ENCODE assay signal across 28 mouse cellular contexts in genomic region chr1:169721836-169722235, GRCm38 (mm10). TPM values are rescaled to one million over a fixed set of nuclear protein-coding genes. Genes with fewer than 3 reads are reported as not detected.
"Had no signal": no experiment of that assay in that cellular context is flagged by ENCODE, and none has a peak within 500 bp of the region (broad histone marks: within the 10 kb centered on the region; RNA-seq: fewer than 3 reads in every experiment).

No protein-coding gene starts in this region.

- H3K4me3 ChIP-seq: embryonic facial prominence, embryonic 10.5 days; embryonic facial prominence, embryonic 12.5 days; embryonic facial prominence, embryonic 13.5 days; embryonic facial prominence, embryonic 15.5 days; erythroblast, embryonic 14.5 days; forebrain, embryonic 10.5 days; forebrain, embryonic 12.5 days; forebrain, embryonic 13.5 days; forebrain, embryonic 15.5 days; gastrocnemius, adult 2 months; heart, adult 2 months; heart, embryonic 10.5 days had no signal

- ATAC-seq: forebrain, embryonic 13.5 days; forebrain, embryonic 14.5 days; forebrain, embryonic 15.5 days; forebrain, postnatal 0 days had no signal

- H3K36me3 ChIP-seq: embryonic facial prominence, embryonic 10.5 days; embryonic facial prominence, embryonic 12.5 days; embryonic facial prominence, embryonic 13.5 days; embryonic facial prominence, embryonic 15.5 days; forebrain, embryonic 10.5 days; forebrain, embryonic 12.5 days; forebrain, embryonic 15.5 days; heart, embryonic 10.5 days had no signal

- H3K4me1 ChIP-seq: embryonic facial prominence, embryonic 10.5 days; embryonic facial prominence, embryonic 12.5 days; embryonic facial prominence, embryonic 13.5 days; embryonic facial prominence, embryonic 15.5 days; forebrain, embryonic 10.5 days; forebrain, embryonic 12.5 days; forebrain, embryonic 13.5 days; forebrain, embryonic 15.5 days; heart, embryonic 10.5 days had no signal

- H3K9me3 ChIP-seq: embryonic facial prominence, embryonic 10.5 days; embryonic facial prominence, embryonic 12.5 days; embryonic facial prominence, embryonic 13.5 days; embryonic facial prominence, embryonic 15.5 days; forebrain, embryonic 10.5 days; forebrain, embryonic 12.5 days; forebrain, embryonic 13.5 days; forebrain, embryonic 15.5 days; heart, embryonic 10.5 days had no signal

- H3K4me2 ChIP-seq: embryonic facial prominence, embryonic 12.5 days; embryonic facial prominence, embryonic 13.5 days; embryonic facial prominence, embryonic 15.5 days; forebrain, embryonic 12.5 days; forebrain, embryonic 13.5 days; forebrain, embryonic 15.5 days had no signal

- H3K9ac ChIP-seq: embryonic facial prominence, embryonic 12.5 days; embryonic facial prominence, embryonic 13.5 days; embryonic facial prominence, embryonic 15.5 days; forebrain, embryonic 12.5 days; forebrain, embryonic 13.5 days; forebrain, embryonic 15.5 days; forebrain, postnatal 0 days had no signal

- H3K27me3 ChIP-seq: embryonic facial prominence, embryonic 12.5 days; embryonic facial prominence, embryonic 13.5 days; embryonic facial prominence, embryonic 15.5 days; forebrain, embryonic 12.5 days; forebrain, embryonic 13.5 days; forebrain, embryonic 15.5 days had no signal

- DNase-seq: cerebellum, adult 9-10 months; cerebellum, adult 9-11 months; cerebellum, postnatal 10 days; cerebellum, postnatal 14 days; cerebellum, postnatal 25 days; cerebellum, postnatal 36 days; embryo, embryonic 11 days; forebrain, postnatal 0 days; gastrocnemius, adult 2 months; gastrocnemius, postnatal 10 days; gastrocnemius, postnatal 14 days; gastrocnemius, postnatal 25 days; gastrocnemius, postnatal 36 days; heart, adult 18-20 months; heart, adult 2 months had no signal

- H3K27ac ChIP-seq: embryonic facial prominence, embryonic 10.5 days; embryonic facial prominence, embryonic 12.5 days; embryonic facial prominence, embryonic 13.5 days; embryonic facial prominence, embryonic 15.5 days; forebrain, embryonic 10.5 days; forebrain, embryonic 12.5 days; forebrain, embryonic 13.5 days; forebrain, embryonic 15.5 days; gastrocnemius, adult 2 months; heart, adult 2 months; heart, embryonic 10.5 days had no signal

RNA-seq across cellular contexts. Expression of gene Rgs4, which starts 25.6 kb away (rescaled TPM):
- total RNA-seq: common myeloid progenitor, adult 5-6 weeks; granulocyte monocyte progenitor cell, adult 5-6 weeks had no signal
- polyA plus RNA-seq: erythroblast, embryonic 14.5 days had no signal
